Mouse (Mus musculus): ENCODE measurements around the gene Tectb. TPM values are rescaled to one million over a fixed set of nuclear protein-coding genes. Genes with fewer than 3 reads are reported as not detected.

The Tectb gene
- polyA plus RNA-seq, 1 experiment, result not detected

DNA sequence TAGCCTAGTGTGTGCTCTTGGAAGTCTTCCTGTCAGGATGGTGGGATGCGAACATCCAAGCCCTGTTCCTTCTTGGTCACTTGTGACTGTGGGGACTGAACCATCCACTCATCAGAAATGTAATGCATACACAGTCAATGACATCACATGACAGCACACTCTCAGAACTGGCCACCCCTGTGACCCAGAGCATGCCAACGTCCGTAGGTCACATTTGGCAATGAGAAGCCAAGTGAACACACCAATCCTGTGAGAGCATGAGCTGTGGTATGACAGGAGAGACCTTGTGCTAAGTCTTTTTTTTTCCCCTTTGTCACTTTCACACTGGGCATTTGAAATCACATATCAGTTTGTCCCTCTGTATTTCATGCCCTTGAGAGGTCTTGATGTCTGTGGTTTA lies 15.0 kb downstream of the Tectb start:
- no peak for TF ChIP-seq GATA1 (IDR thresholded peaks at IDR 0.05; ENCODE audit: borderline replicate concordance, low read length)
- Histone ChIP-seq H3K27me3 (replicated peaks) (peaks cover 32% of the 10 kb centered on the region), H3K4me3 (replicated peaks) (no peak overlapping the region), H3K9me3 (no peaks in the 10 kb centered on the region), H3K36me3 (replicated peaks; ENCODE audit: low read length) (no peaks in the 10 kb centered on the region), H3K4me1 (peaks cover 10% of the 10 kb centered on the region)

DNA sequence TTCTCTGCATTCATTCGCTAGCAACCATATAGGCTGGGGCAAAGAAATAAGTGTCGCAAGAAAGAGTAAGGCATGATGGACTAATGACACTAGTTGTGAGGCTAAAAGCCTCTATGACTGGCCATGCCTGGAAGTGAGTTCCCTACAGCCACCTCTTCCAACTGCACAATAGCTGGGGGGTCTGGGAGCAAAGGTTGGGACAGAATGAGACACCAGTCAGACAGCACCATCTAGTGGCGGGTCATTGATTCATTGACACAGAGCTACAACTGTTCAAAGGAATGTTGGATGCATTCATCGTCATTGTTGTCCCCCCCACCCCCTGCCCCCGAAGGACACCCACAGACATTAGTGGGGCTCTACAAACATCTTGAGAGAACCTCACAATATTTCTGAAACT lies 17.8 kb downstream of the Tectb start:
- H3K4me1 ChIP-seq, result peaks cover 10% of the 10 kb centered on the region
- TF ChIP-seq FLI1 (IDR thresholded peaks at IDR 0.05; ENCODE audit: low read length) (no peak), GATA1 (IDR thresholded peaks at IDR 0.05; ENCODE audit: borderline replicate concordance, low read length) (no peak)
- no peaks in the 10 kb centered on the region for H3K9me3 ChIP-seq
- H3K27me3 ChIP-seq (replicated peaks), result peaks cover 22% of the 10 kb centered on the region
- H3K4me3 ChIP-seq (replicated peaks), result peak overlapping the region; percentile 46
- peaks cover 13% of the 10 kb centered on the region for H3K36me3 ChIP-seq (replicated peaks; ENCODE audit: low read length)

DNA sequence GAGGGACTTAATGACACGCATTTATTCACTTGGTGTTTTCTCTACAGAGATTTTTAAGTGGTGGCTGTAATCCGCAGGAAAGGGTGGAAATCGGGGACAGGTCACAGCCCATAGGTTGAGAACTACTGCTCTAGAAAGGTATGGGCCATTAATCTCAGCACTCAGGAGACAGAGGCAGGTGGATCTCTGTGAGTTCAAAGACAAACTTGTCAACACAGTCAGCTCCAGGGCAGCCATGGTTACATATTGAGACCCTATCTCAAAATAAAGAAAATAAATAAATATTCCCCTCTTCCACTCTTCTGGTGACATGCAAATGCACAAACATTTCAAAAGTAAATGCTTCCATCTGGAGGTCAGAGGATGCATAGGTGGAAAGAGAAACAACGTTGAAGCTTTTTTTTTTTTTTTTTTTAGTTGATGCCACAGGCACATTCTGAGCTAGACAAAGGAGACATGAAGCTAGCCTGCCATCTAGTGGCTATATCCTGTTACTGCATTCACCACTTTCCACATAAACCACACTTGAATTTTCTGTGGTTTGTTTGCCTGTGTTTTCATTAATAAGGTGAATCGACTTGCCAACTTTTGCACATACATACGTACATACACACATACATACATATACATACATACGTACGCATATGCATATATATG lies 26.1 kb downstream of the Tectb start:
- Histone ChIP-seq H3K4me3 (replicated peaks) (no peak overlapping the region), H3K9me3 (no peaks in the 10 kb centered on the region), H3K4me1 (peaks cover 7% of the 10 kb centered on the region; the same call in 1 of the 2 replicates), H3K27me3 (replicated peaks) (peaks cover 22% of the 10 kb centered on the region), H3K36me3 (replicated peaks; ENCODE audit: low read length) (peaks cover 26% of the 10 kb centered on the region)
- TF ChIP-seq GATA1 (IDR thresholded peaks at IDR 0.05; ENCODE audit: borderline replicate concordance, low read length), result no peak
- TF ChIP-seq FLI1 (IDR thresholded peaks at IDR 0.05; ENCODE audit: low read length), result no peak

- Histone ChIP-seq H3K36me3 (replicated peaks; ENCODE audit: low read length) (peaks cover 22% of the 10 kb centered on the region), H3K9me3 (no peaks in the 10 kb centered on the region)
Measured at GRCm38 (mm10) chr19:55207205-55207604, 26.7 kb downstream of the Tectb start.

GRCm38 (mm10) chr19:55207746-55208538 lies 27.4 kb downstream of the Tectb start:
- Histone ChIP-seq H3K4me1 (peaks cover 7% of the 10 kb centered on the region; the same call in 1 of the 2 replicates), H3K9me3 (no peaks in the 10 kb centered on the region), H3K27me3 (replicated peaks) (peaks cover 23% of the 10 kb centered on the region), H3K36me3 (replicated peaks; ENCODE audit: low read length) (peaks cover 16% of the 10 kb centered on the region), H3K4me3 (replicated peaks) (no peak overlapping the region)
- no peak for TF ChIP-seq FLI1 (IDR thresholded peaks at IDR 0.05; ENCODE audit: low read length)
- TF ChIP-seq GATA1 (IDR thresholded peaks at IDR 0.05; ENCODE audit: borderline replicate concordance, low read length), result no peak

More at GRCm38 (mm10) chr19:55207205-55207604, 26.7 kb downstream of the Tectb start:
- Histone ChIP-seq H3K4me1 (peaks cover 7% of the 10 kb centered on the region; the same call in 1 of the 2 replicates), H3K4me3 (replicated peaks) (no peak overlapping the region), H3K27me3 (replicated peaks) (peaks cover 22% of the 10 kb centered on the region)
- no peak for TF ChIP-seq FLI1 (IDR thresholded peaks at IDR 0.05; ENCODE audit: low read length)
- no peak for TF ChIP-seq GATA1 (IDR thresholded peaks at IDR 0.05; ENCODE audit: borderline replicate concordance, low read length)

- no peaks in the 10 kb centered on the region for H3K9me3 ChIP-seq
- H3K4me3 ChIP-seq (replicated peaks), result no peak overlapping the region
- H3K36me3 ChIP-seq (replicated peaks; ENCODE audit: low read length), result peaks cover 12% of the 10 kb centered on the region
- peaks cover 25% of the 10 kb centered on the region for H3K27me3 ChIP-seq (replicated peaks)
- peaks cover 7% of the 10 kb centered on the region; the same call in 1 of the 2 replicates for H3K4me1 ChIP-seq
- TF ChIP-seq GATA1 (IDR thresholded peaks at IDR 0.05; ENCODE audit: borderline replicate concordance, low read length), result no peak
- TF ChIP-seq FLI1 (IDR thresholded peaks at IDR 0.05; ENCODE audit: low read length), result no peak
Measured at GRCm38 (mm10) chr19:55208654-55209053, 28.1 kb downstream of the Tectb start.

GRCm38 (mm10) chr19:55209084-55209483 lies 28.6 kb downstream of the Tectb start:
- H3K27me3 ChIP-seq (replicated peaks), result peaks cover 22% of the 10 kb centered on the region
- TF ChIP-seq GATA1 (IDR thresholded peaks at IDR 0.05; ENCODE audit: borderline replicate concordance, low read length), result no peak
- TF ChIP-seq FLI1 (IDR thresholded peaks at IDR 0.05; ENCODE audit: low read length), result no peak
- no peak overlapping the region for H3K4me3 ChIP-seq (replicated peaks)

DNA sequence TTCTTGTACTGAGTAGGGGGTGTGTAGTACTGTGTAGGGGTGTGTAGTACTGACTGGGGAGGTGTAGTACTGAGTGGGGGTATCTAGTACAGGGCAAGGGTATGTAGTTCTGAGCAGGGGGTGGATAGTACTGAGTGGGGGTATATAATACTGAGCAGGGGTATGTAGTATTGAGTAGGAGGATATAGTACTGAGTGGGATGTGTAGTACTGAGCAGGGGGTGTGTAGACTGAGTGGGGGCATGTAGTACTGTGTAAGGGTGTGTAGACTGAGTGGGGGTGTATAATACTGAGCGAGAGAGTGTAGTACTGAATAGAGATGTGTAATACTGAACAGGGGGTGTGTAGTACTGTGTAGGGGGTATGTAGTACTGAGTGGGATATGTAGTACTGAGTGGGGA lies 31.2 kb downstream of the Tectb start:
- Histone ChIP-seq H3K9me3 (0 out of 2 replicates have a peak, but pooled peaks cover 2% of the 10 kb centered on the region), H3K4me1 (peaks cover 7% of the 10 kb centered on the region; the same call in 1 of the 2 replicates), H3K27me3 (replicated peaks) (peaks cover 14% of the 10 kb centered on the region), H3K36me3 (replicated peaks; ENCODE audit: low read length) (peaks cover 2% of the 10 kb centered on the region), H3K4me3 (replicated peaks) (no peak overlapping the region)
- TF ChIP-seq FLI1 (IDR thresholded peaks at IDR 0.05; ENCODE audit: low read length), result no peak
- no peak for TF ChIP-seq GATA1 (IDR thresholded peaks at IDR 0.05; ENCODE audit: borderline replicate concordance, low read length)

More at GRCm38 (mm10) chr19:55209084-55209483, 28.6 kb downstream of the Tectb start:
- Histone ChIP-seq H3K9me3 (no peaks in the 10 kb centered on the region), H3K4me1 (peaks cover 7% of the 10 kb centered on the region; the same call in 1 of the 2 replicates), H3K36me3 (replicated peaks; ENCODE audit: low read length) (peaks cover 12% of the 10 kb centered on the region)

- Histone ChIP-seq H3K4me3 (replicated peaks) (no peak overlapping the region), H3K4me1 (peaks cover 17% of the 10 kb centered on the region), H3K36me3 (replicated peaks; ENCODE audit: low read length) (peaks cover 2% of the 10 kb centered on the region), H3K27me3 (replicated peaks) (peaks cover 14% of the 10 kb centered on the region), H3K9me3 (0 out of 2 replicates have a peak, but pooled peaks cover 2% of the 10 kb centered on the region)
- TF ChIP-seq FLI1 (IDR thresholded peaks at IDR 0.05; ENCODE audit: low read length) (no peak), GATA1 (IDR thresholded peaks at IDR 0.05; ENCODE audit: borderline replicate concordance, low read length) (no peak)
Measured at GRCm38 (mm10) chr19:55213617-55214340, 33.2 kb downstream of the Tectb start.

Data from megakaryocyte, embryonic 14.5 days (primary cell).